ENCODE assay signal across 27 mouse cellular contexts in genomic region chrX:11204135-11204534, GRCm38 (mm10).
"Had no signal": no experiment of that assay in that cellular context is flagged by ENCODE, and none has a peak within 500 bp of the region (broad histone marks: within the 10 kb centered on the region; RNA-seq: fewer than 3 reads in every experiment).

No protein-coding gene starts in this region.

- H3K27me3 ChIP-seq: heart, embryonic 13.5 days; heart, embryonic 15.5 days; hindbrain, embryonic 13.5 days; hindbrain, embryonic 15.5 days; limb, embryonic 13.5 days; limb, embryonic 15.5 days had no signal

- H3K9ac ChIP-seq: heart, embryonic 13.5 days; heart, embryonic 15.5 days; hindbrain, embryonic 13.5 days; hindbrain, embryonic 15.5 days; kidney, embryonic 15.5 days; limb, embryonic 13.5 days; limb, embryonic 15.5 days; liver, embryonic 14.5 days had no signal

- ATAC-seq: hindbrain, postnatal 0 days; intestine, embryonic 16.5 days had no signal

- H3K9me3 ChIP-seq: heart, embryonic 13.5 days; heart, embryonic 15.5 days; hindbrain, embryonic 13.5 days; hindbrain, embryonic 15.5 days; kidney, embryonic 15.5 days; limb, embryonic 13.5 days; limb, embryonic 15.5 days had no signal

- H3K4me2 ChIP-seq: heart, embryonic 11.5 days; heart, embryonic 13.5 days; heart, embryonic 15.5 days; hindbrain, embryonic 13.5 days; hindbrain, embryonic 15.5 days; kidney, embryonic 15.5 days; limb, embryonic 13.5 days; limb, embryonic 15.5 days had no signal

- H3K4me1 ChIP-seq: heart, embryonic 13.5 days; heart, embryonic 15.5 days; hindbrain, embryonic 13.5 days; hindbrain, embryonic 15.5 days; kidney, embryonic 15.5 days; limb, embryonic 13.5 days; limb, embryonic 15.5 days had no signal

- DNase-seq: gastrocnemius, postnatal 14 days; gastrocnemius, postnatal 36 days; heart, adult 11 months; heart, adult 2 months; heart, postnatal 14 days; heart, postnatal 36 days; kidney, adult 11 months; kidney, adult 2 months; kidney, adult 9 months; kidney, postnatal 14 days; kidney, postnatal 36 days; layer of hippocampus, adult 9-11 months; layer of hippocampus, postnatal 36 days; left cerebral cortex, postnatal 4 days; lung, adult 18-20 months had no signal

- H3K4me3 ChIP-seq: heart, adult 2 months; heart, embryonic 13.5 days; heart, embryonic 15.5 days; hindbrain, embryonic 13.5 days; hindbrain, embryonic 15.5 days; kidney, embryonic 15.5 days; limb, embryonic 13.5 days; limb, embryonic 15.5 days had no signal

- H3K27ac ChIP-seq: heart, adult 2 months; heart, embryonic 13.5 days; heart, embryonic 15.5 days; hindbrain, embryonic 13.5 days; hindbrain, embryonic 15.5 days; hindbrain, postnatal 0 days; kidney, embryonic 15.5 days; kidney, postnatal 0 days; limb, embryonic 13.5 days; limb, embryonic 15.5 days; liver, embryonic 14.5 days had no signal

- H3K36me3 ChIP-seq: heart, embryonic 13.5 days; heart, embryonic 15.5 days; hindbrain, embryonic 13.5 days; hindbrain, embryonic 15.5 days; kidney, embryonic 15.5 days; limb, embryonic 13.5 days; limb, embryonic 15.5 days had no signal
